In genomic region chr16:50737396-50737843, GRCm38 (mm10) we compare ENCODE assay signal across 8 mouse cellular contexts.
DNase-seq lines count a peak whose midpoint lies in the region; ATAC-seq lines count a peak whose summit lies in the region.

No protein-coding gene starts in this region.

- peaks cover 11% of the 10 kb centered on the region; the same call in 1 of the 2 replicates for H3K4me1 ChIP-seq in kidney, embryonic 16.5 days (ENCODE audit: insufficient read depth, low read length)

- intact Hi-C loops in left cerebral cortex, postnatal 14 days (cut with DNase I) = loop anchor here (2.0 to 10.0 kb wide), 4 partner anchors 305 to 693 kb away; partner anchors contain the start of gene Bbx

- H3K27me3 ChIP-seq in kidney, embryonic 16.5 days (ENCODE audit: insufficient read depth, low read length) = no peaks in the 10 kb centered on the region
- no peaks in the 10 kb centered on the region for H3K27me3 ChIP-seq in splenic B cell, adult 2 months (ENCODE audit: control insufficient read depth, insufficient read depth, low read length, poor library complexity, severe bottlenecking)

- 29% methylated on average over 10 of the region's 10 CpGs for WGBS in kidney, embryonic 16.5 days

- no peaks in the 10 kb centered on the region for H3K36me3 ChIP-seq in kidney, embryonic 16.5 days (ENCODE audit: insufficient read depth, low read length)
- no peaks in the 10 kb centered on the region for H3K36me3 ChIP-seq in splenic B cell, adult 2 months (ENCODE audit: control insufficient read depth, insufficient read depth, low read length, poor library complexity, severe bottlenecking)

- H3K9ac ChIP-seq in kidney, embryonic 16.5 days (replicated peaks; ENCODE audit: low read length) = peak overlapping the region; percentile 65

- H3K9me3 ChIP-seq in kidney, embryonic 16.5 days (ENCODE audit: low read length) = no peaks in the 10 kb centered on the region

- H3K4me2 ChIP-seq in kidney, embryonic 16.5 days (replicated peaks; ENCODE audit: low read depth, low read length) = peak overlapping the region; percentile 87

- ATAC-seq in kidney, embryonic 16.5 days (ENCODE audit: low FRiP score, low TSS enrichment) = peak; percentile 29; the same call in 1 of the 2 replicates
- ATAC-seq in megakaryocyte progenitor cell, adult 5-6 weeks (replicated peaks; ENCODE audit: poor library complexity) = peak; percentile 42

- DNase-seq in lung, adult 18-20 months = peak; percentile 10 to 14
- no peak for DNase-seq in lung, postnatal 25 days (ENCODE audit: low spot score)
- DNase-seq in cerebellum, adult 8-10 months = peak; percentile 20
- peak; percentile 19 for DNase-seq in heart, adult 8-10 months (ENCODE audit: low spot score)
- DNase-seq in splenic B cell, adult 2 months (ENCODE audit: low read depth, low spot score) = peak; percentile 42
- no peak for DNase-seq in left cerebral cortex, postnatal 14 days (ENCODE audit: low spot score in 2 of 2)

- H3K4me3 ChIP-seq in kidney, embryonic 16.5 days (ENCODE audit: low read length) = peak overlapping the region; percentile 57

- no peak overlapping the region for H3K27ac ChIP-seq in kidney, embryonic 16.5 days (ENCODE audit: low read length)

Comparison
In these comparisons a context has a peak if more than half of its experiments do, and no peak if none do; other contexts are left out.
1. DNase-seq: peak in lung, adult 18-20 months (2 of 2), cerebellum, adult 8-10 months (single experiment), heart, adult 8-10 months (single experiment) and splenic B cell, adult 2 months (single experiment); none in lung, postnatal 25 days (single experiment) and left cerebral cortex, postnatal 14 days (0 of 2).